Mouse (Mus musculus) stomach, embryonic 16.5 days (tissue): ENCODE measurements at regions not wholly inside any gene's neighbourhood (a gene's known extent, or its start where the extent isn't known, plus 50 kb on each side); places are given as distances from the start of the nearest gene placed in this dataset.

Experiments
- ATAC-seq: fragments of 200-750 bp; cut with Nextera tagmentation; 2 replicates; pipeline ENCODE4 v1.8.0; 2017; ENCODE audit warnings: moderate number of reproducible peaks, moderate TSS enrichment; ENCODE audit not compliant: insufficient read depth, low FRiP score
- H3K27ac ChIP-seq: fragments of 300-500 bp; sonication (generic); 2 replicates; pipeline ENCODE4 v1.5.1; 2014; ENCODE audit warnings: low read length
- H3K27me3 ChIP-seq: fragments of 300-500 bp; sonication (generic); 2 replicates; pipeline ENCODE4 v1.6.1; 2014; ENCODE audit warnings: low read length, control low read depth, mixed read lengths; ENCODE audit not compliant: control insufficient read depth, insufficient read depth
- H3K36me3 ChIP-seq: fragments of 300-500 bp; sonication (generic); 2 replicates; pipeline ENCODE4 v1.6.1; 2014; ENCODE audit warnings: low read length; ENCODE audit not compliant: control insufficient read depth, insufficient read depth
- H3K4me1 ChIP-seq: fragments of 300-500 bp; sonication (generic); 2 replicates; pipeline ENCODE4 v1.6.1; 2014; ENCODE audit warnings: low read length, control low read depth, mixed read lengths; ENCODE audit not compliant: control insufficient read depth, insufficient read depth
- H3K4me2 ChIP-seq: fragments of 300-500 bp; sonication (generic); 2 replicates; pipeline ENCODE4 v1.6.1; 2014; ENCODE audit warnings: low read depth, low read length, mixed read lengths
- H3K4me3 ChIP-seq: fragments of 300-500 bp; sonication (generic); replicated peaks from 2 replicates; pipeline ENCODE4 v1.5.1; 2014; ENCODE audit warnings: mild to moderate bottlenecking, low read length
- H3K9ac ChIP-seq: fragments of 300-500 bp; sonication (generic); 2 replicates; pipeline ENCODE4 v1.6.1; 2014; ENCODE audit warnings: low read length
- H3K9me3 ChIP-seq: fragments of 300-500 bp; sonication (generic); replicated peaks from 2 replicates; pipeline ENCODE4 v1.6.1; 2016; ENCODE audit warnings: low read length, control low read depth; ENCODE audit not compliant: control insufficient read depth
- WGBS: fragments of 180-500 bp; shearing (Covaris S2); extraction: QIAGEN DNeasy Blood & Tissue Kit; methylation state at CpG from one replicate; pipeline ENCODE4 v1.1.7; 2014; 5-methylcytosine and 5-hydroxymethylcytosine counted together

GRCm38 (mm10) chr8:26273792-26274191 is 154.5 kb downstream of the Gm45692 start:
- 0 out of 2 replicates have a peak overlapping the region, but pooled peaks have one; percentile 33 for H3K4me2 ChIP-seq
- no peaks in the 10 kb centered on the region for H3K27me3 ChIP-seq
- H3K9ac ChIP-seq = 0 out of 2 replicates have a peak overlapping the region, but pooled peaks have one; percentile 13
- ATAC-seq = no peak
- H3K4me1 ChIP-seq = no peaks in the 10 kb centered on the region; the same call in 1 of the 2 replicates
- no peaks in the 10 kb centered on the region for H3K36me3 ChIP-seq
- no peak overlapping the region for H3K27ac ChIP-seq
- H3K4me3 ChIP-seq = no peak overlapping the region
- WGBS = 53% methylated on average over 5 of the region's 5 CpGs
- H3K9me3 ChIP-seq = no peaks in the 10 kb centered on the region

- no peaks in the 10 kb centered on the region for H3K4me1 ChIP-seq
- no peaks in the 10 kb centered on the region for H3K27me3 ChIP-seq
- no peak overlapping the region for H3K27ac ChIP-seq
- ATAC-seq = no peak
- WGBS = 94% methylated on average over 6 of the region's 6 CpGs
- H3K36me3 ChIP-seq = no peaks in the 10 kb centered on the region
- no peak overlapping the region for H3K9ac ChIP-seq
- no peak overlapping the region for H3K4me3 ChIP-seq
- H3K4me2 ChIP-seq = no peak overlapping the region
- H3K9me3 ChIP-seq = no peaks in the 10 kb centered on the region
These were observed 155.1 kb downstream of the Gm45692 start for GRCm38 (mm10) chr8:26274481-26274880.

GRCm38 (mm10) chr8:26282156-26282935 is 163.0 kb downstream of the Gm45692 start:
- no peaks in the 10 kb centered on the region for H3K27me3 ChIP-seq
- no peaks in the 10 kb centered on the region for H3K9me3 ChIP-seq
- no peak overlapping the region for H3K9ac ChIP-seq
- peak; percentile 21; the same call in 1 of the 2 replicates for ATAC-seq
- no peaks in the 10 kb centered on the region for H3K36me3 ChIP-seq
- no peak overlapping the region for H3K4me2 ChIP-seq
- H3K27ac ChIP-seq = no peak overlapping the region
- H3K4me3 ChIP-seq = no peak overlapping the region
- H3K4me1 ChIP-seq = no peaks in the 10 kb centered on the region
- WGBS = 77% methylated on average over 11 of the region's 11 CpGs

- no peak for ATAC-seq
- H3K4me2 ChIP-seq = no peak overlapping the region
- H3K4me3 ChIP-seq = no peak overlapping the region
- WGBS = 50% methylated on average over 2 of the region's 2 CpGs
- no peak overlapping the region for H3K9ac ChIP-seq
- no peaks in the 10 kb centered on the region for H3K4me1 ChIP-seq
- no peaks in the 10 kb centered on the region for H3K27me3 ChIP-seq
- H3K9me3 ChIP-seq = no peaks in the 10 kb centered on the region
- no peaks in the 10 kb centered on the region for H3K36me3 ChIP-seq
- no peak overlapping the region for H3K27ac ChIP-seq
These were observed 164.6 kb downstream of the Gm45692 start for GRCm38 (mm10) chr8:26283957-26284356.

- no peak for ATAC-seq
- H3K4me2 ChIP-seq = no peak overlapping the region
- 64% methylated on average over 6 of the region's 6 CpGs for WGBS
- H3K36me3 ChIP-seq = no peaks in the 10 kb centered on the region
- H3K4me1 ChIP-seq = no peaks in the 10 kb centered on the region
- no peak overlapping the region for H3K9ac ChIP-seq
- no peaks in the 10 kb centered on the region for H3K27me3 ChIP-seq
- H3K9me3 ChIP-seq = no peaks in the 10 kb centered on the region
- H3K27ac ChIP-seq = no peak overlapping the region
- H3K4me3 ChIP-seq = no peak overlapping the region
These were observed 168.3 kb downstream of the Gm45692 start for GRCm38 (mm10) chr8:26287665-26288064.

GRCm38 (mm10) chr8:26288163-26288562 is 168.8 kb downstream of the Gm45692 start:
- Histone ChIP-seq H3K36me3 (no peaks in the 10 kb centered on the region), H3K9ac (no peak overlapping the region), H3K4me3 (no peak overlapping the region), H3K27ac (no peak overlapping the region), H3K9me3 (no peaks in the 10 kb centered on the region), H3K27me3 (no peaks in the 10 kb centered on the region), H3K4me2 (no peak overlapping the region), H3K4me1 (no peaks in the 10 kb centered on the region)
- no peak for ATAC-seq
- 73% methylated on average over 4 of the region's 4 CpGs for WGBS

- Histone ChIP-seq H3K9me3 (no peaks in the 10 kb centered on the region), H3K9ac (no peak overlapping the region), H3K4me1 (no peaks in the 10 kb centered on the region), H3K4me3 (no peak overlapping the region), H3K36me3 (no peaks in the 10 kb centered on the region), H3K27me3 (no peaks in the 10 kb centered on the region; the same call in 1 of the 2 replicates), H3K4me2 (no peak overlapping the region), H3K27ac (no peak overlapping the region)
- ATAC-seq = no peak
- WGBS = 67% methylated on average over 10 of the region's 10 CpGs
These were observed 178.9 kb downstream of the Gm45692 start for GRCm38 (mm10) chr8:26298066-26298804.

- no peaks in the 10 kb centered on the region for H3K36me3 ChIP-seq
These were observed 180.9 kb downstream of the Gm45692 start for GRCm38 (mm10) chr8:26300246-26300645.

GRCm38 (mm10) chr8:26301961-26302360 is 182.6 kb downstream of the Gm45692 start:
- H3K4me3 ChIP-seq = no peak overlapping the region
- no peaks in the 10 kb centered on the region for H3K9me3 ChIP-seq
- WGBS = 81% methylated on average over 4 of the region's 4 CpGs
- no peaks in the 10 kb centered on the region; the same call in 1 of the 2 replicates for H3K27me3 ChIP-seq
- H3K4me2 ChIP-seq = no peak overlapping the region
- H3K9ac ChIP-seq = no peak overlapping the region
- no peak for ATAC-seq
- H3K36me3 ChIP-seq = no peaks in the 10 kb centered on the region
- no peak overlapping the region for H3K27ac ChIP-seq
- H3K4me1 ChIP-seq = no peaks in the 10 kb centered on the region; the same call in 1 of the 2 replicates

More at GRCm38 (mm10) chr8:26300246-26300645, 180.9 kb downstream of the Gm45692 start:
- no peak overlapping the region for H3K27ac ChIP-seq
- H3K4me1 ChIP-seq = no peaks in the 10 kb centered on the region; the same call in 1 of the 2 replicates
- no peak for ATAC-seq
- H3K27me3 ChIP-seq = no peaks in the 10 kb centered on the region; the same call in 1 of the 2 replicates
- H3K9me3 ChIP-seq = no peaks in the 10 kb centered on the region
- H3K4me3 ChIP-seq = no peak overlapping the region
- H3K9ac ChIP-seq = no peak overlapping the region
- 37% methylated on average over 6 of the region's 6 CpGs for WGBS
- no peak overlapping the region for H3K4me2 ChIP-seq
